Mouse (Mus musculus): ENCODE measurements at regions not wholly inside any gene's neighbourhood (a gene's known extent, or its start where the extent isn't known, plus 50 kb on each side); places are given as distances from the start of the nearest gene placed in this dataset.

- peak; percentile 96 for DNase-seq
- intact Hi-C loops (cut with DNase I; ENCODE audit: low total_unique reads): no loop called here
These were observed 75.6 kb upstream of the Tmem189 start for GRCm38 (mm10) chr2:167765072-167765800.

GRCm38 (mm10) chr2:167763891-167764410, 74.3 kb upstream of the Tmem189 start:
- no peak for DNase-seq
- intact Hi-C loops (cut with DNase I; ENCODE audit: low total_unique reads): loop anchor here (5.0 kb wide), 1 partner anchor 77 kb away; the partner anchor contains the start of genes Cebpb and Tmem189

- intact Hi-C loops (cut with DNase I; ENCODE audit: low total_unique reads): loop anchor here (5.0 kb wide), 1 partner anchor 74 kb away; the partner anchor contains the start of genes Cebpb and Tmem189
- no peak for DNase-seq
These were observed 71.8 kb upstream of the Tmem189 start for GRCm38 (mm10) chr2:167761404-167761936.

GRCm38 (mm10) chr2:167760681-167761403, 71.2 kb upstream of the Tmem189 start:
- intact Hi-C loops (cut with DNase I; ENCODE audit: low total_unique reads): loop anchor here (5.0 kb wide), 1 partner anchor 74 kb away; the partner anchor contains the start of genes Cebpb and Tmem189

GRCm38 (mm10) chr2:167759603-167760390, 70.2 kb upstream of the Tmem189 start:
- no peak for DNase-seq
- intact Hi-C loops (cut with DNase I; ENCODE audit: low total_unique reads): loop anchor here (5.0 kb wide), 1 partner anchor 72 kb away; the partner anchor contains the start of genes Cebpb and Tmem189

More at GRCm38 (mm10) chr2:167760681-167761403, 71.2 kb upstream of the Tmem189 start:
- peak; percentile 52 for DNase-seq

- intact Hi-C loops (cut with DNase I; ENCODE audit: low total_unique reads): no loop called here
- peak; percentile 77 for DNase-seq
These were observed 67.6 kb upstream of the Tmem189 start for GRCm38 (mm10) chr2:167757157-167757780.

GRCm38 (mm10) chr2:167756721-167757120, 67.1 kb upstream of the Tmem189 start:
- intact Hi-C loops (cut with DNase I; ENCODE audit: low total_unique reads): no loop called here
- no peak for DNase-seq

GRCm38 (mm10) chr2:167754929-167755551, 65.4 kb upstream of the Tmem189 start:
- DNase-seq: no peak
- intact Hi-C loops (cut with DNase I; ENCODE audit: low total_unique reads): no loop called here

- no peak for DNase-seq
- intact Hi-C loops (cut with DNase I; ENCODE audit: low total_unique reads): no loop called here
These were observed 64.3 kb upstream of the Tmem189 start for GRCm38 (mm10) chr2:167753898-167754297.

GRCm38 (mm10) chr2:167752805-167753556, 63.4 kb upstream of the Tmem189 start:
- DNase-seq: peak; percentile 66
- intact Hi-C loops (cut with DNase I; ENCODE audit: low total_unique reads): no loop called here

GRCm38 (mm10) chr2:167751585-167751984, 62.0 kb upstream of the Tmem189 start:
- no peak for DNase-seq
- intact Hi-C loops (cut with DNase I; ENCODE audit: low total_unique reads): no loop called here

GRCm38 (mm10) chr2:167748297-167748696, 58.7 kb upstream of the Tmem189 start:
- no peak for DNase-seq
- intact Hi-C loops (cut with DNase I; ENCODE audit: low total_unique reads): loop anchor here (5.0 kb wide), 1 partner anchor 46 kb away; no protein-coding TSS in a partner anchor

- intact Hi-C loops (cut with DNase I; ENCODE audit: low total_unique reads): loop anchor here (5.0 kb wide), 1 partner anchor 45 kb away; no protein-coding TSS in a partner anchor
- no peak for DNase-seq
These were observed 57.7 kb upstream of the Tmem189 start for GRCm38 (mm10) chr2:167747164-167747843.

- intact Hi-C loops (cut with DNase I; ENCODE audit: low total_unique reads): loop anchor here (5.0 kb wide), 1 partner anchor 44 kb away; no protein-coding TSS in a partner anchor
- DNase-seq: no peak
These were observed 56.7 kb upstream of the Tmem189 start for GRCm38 (mm10) chr2:167746344-167746743.

- intact Hi-C loops (cut with DNase I; ENCODE audit: low total_unique reads): loop anchor here (5.0 kb wide), 1 partner anchor 43 kb away; no protein-coding TSS in a partner anchor
- no peak for DNase-seq
These were observed 55.8 kb upstream of the Tmem189 start for GRCm38 (mm10) chr2:167745409-167745808.

GRCm38 (mm10) chr2:167744080-167744479, 54.5 kb upstream of the Tmem189 start:
- no peak for DNase-seq
- intact Hi-C loops (cut with DNase I; ENCODE audit: low total_unique reads): no loop called here

- DNase-seq: no peak
- intact Hi-C loops (cut with DNase I; ENCODE audit: low total_unique reads): no loop called here
These were observed 52.9 kb upstream of the Tmem189 start for GRCm38 (mm10) chr2:167742479-167742878.
